Mouse (Mus musculus) lung, adult 2 months (tissue): ENCODE results near the gene Ncl. TPM values are rescaled to one million over a fixed set of nuclear protein-coding genes. Genes with fewer than 3 reads are reported as not detected.

Source experiments
- DNase-seq: peaks from one replicate; pipeline ENCODE4 v3.0.0; 2022
- H3K4me1 ChIP-seq: fragments of 200-500 bp; 2 replicates; pipeline ENCODE4 v1.6.1; 2011; ENCODE audit warnings: low read length; ENCODE audit not compliant: control insufficient read depth, insufficient read depth
- H3K4me3 ChIP-seq: fragments of 200-500 bp; replicated peaks from 2 replicates; pipeline ENCODE3; 2011; ENCODE audit warnings: low read depth, mild to moderate bottlenecking, control low read depth, low read length; ENCODE audit errors: extremely low read depth
- CTCF ChIP-seq: fragments of 200-500 bp; IDR thresholded peaks from 2 replicates; pipeline ENCODE4 v1.5.1; 2011; ENCODE audit warnings: mild to moderate bottlenecking, low read length, control low read depth; ENCODE audit not compliant: insufficient read depth
- POLR2A ChIP-seq: fragments of 200-500 bp; IDR thresholded peaks from 2 replicates; pipeline ENCODE4 v1.6.1; 2011; ENCODE audit warnings: low read depth, mild to moderate bottlenecking, control low read depth, low read length, borderline replicate concordance; ENCODE audit errors: extremely low read depth
- WGBS: fragments of 180-500 bp; shearing (Covaris S2); methylation state at CpG from one replicate; pipeline ENCODE4 v1.1.7; 2018; 5-methylcytosine and 5-hydroxymethylcytosine counted together
- polyA plus RNA-seq: library from polyadenylated mRNA; depleted of rRNA; stranded (reverse); fragments of >200 nt; gene quantifications from 2 replicates; pipeline ENCODE4 v1.2.3, GENCODE M21; 2012

Gene Ncl
- polyA plus RNA-seq, 1 experiment: 8.1 TPM

DNA sequence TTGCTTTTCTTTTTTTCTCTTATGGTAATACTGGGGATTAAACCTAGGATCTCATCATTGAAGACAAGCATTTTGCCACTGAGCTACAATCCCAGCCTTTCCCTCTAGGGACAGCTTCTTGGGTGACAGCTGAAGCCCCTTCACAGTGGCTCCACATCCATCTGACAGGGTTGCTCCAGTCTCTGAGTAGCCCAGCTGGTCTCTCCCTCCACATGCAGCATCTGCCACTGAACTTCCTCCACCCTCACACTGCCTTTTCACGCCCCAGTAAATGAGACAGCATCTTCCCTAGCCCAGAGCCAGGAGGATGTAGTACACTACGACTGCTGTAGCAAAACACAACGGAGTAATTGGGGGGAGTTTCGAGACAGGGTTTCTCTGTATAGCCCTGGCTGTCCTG lies 8.9 kb upstream of the Ncl start:
- Histone ChIP-seq H3K4me1 (no peaks in the 10 kb centered on the region), H3K4me3 (no peak overlapping the region)
- TF ChIP-seq POLR2A (no peak), CTCF (no peak)
- DNase-seq: no peak
- 72% methylated on average over 4 of the region's 4 CpGs for WGBS

DNA sequence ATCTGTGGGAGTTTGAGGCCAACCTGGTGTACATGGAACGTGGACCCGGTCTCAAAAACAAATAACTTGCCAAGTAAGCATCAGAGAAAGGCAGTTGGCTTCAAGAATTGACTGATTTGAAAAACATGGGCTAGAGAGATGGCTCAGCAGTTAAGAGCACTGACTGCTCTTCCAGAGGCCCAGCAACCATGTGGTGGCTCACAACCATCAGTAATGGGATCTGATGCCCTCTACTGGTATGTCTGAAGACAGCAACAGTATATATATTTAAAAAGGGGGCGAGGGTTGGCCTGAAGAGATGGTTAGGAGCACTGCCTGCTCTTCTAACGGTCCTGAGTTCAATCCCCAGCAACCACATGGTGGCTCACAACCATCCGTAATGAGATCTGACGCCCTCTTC lies 4.5 kb upstream of the Ncl start:
- 23% methylated on average over 6 of the region's 6 CpGs for WGBS
- peaks cover 3% of the 10 kb centered on the region; the same call in 1 of the 2 replicates for H3K4me1 ChIP-seq
- TF ChIP-seq POLR2A (no peak), CTCF (0 out of 2 replicates have a peak, but pooled peaks have one; percentile 16)
- no peak for DNase-seq
- no peak overlapping the region for H3K4me3 ChIP-seq

DNA sequence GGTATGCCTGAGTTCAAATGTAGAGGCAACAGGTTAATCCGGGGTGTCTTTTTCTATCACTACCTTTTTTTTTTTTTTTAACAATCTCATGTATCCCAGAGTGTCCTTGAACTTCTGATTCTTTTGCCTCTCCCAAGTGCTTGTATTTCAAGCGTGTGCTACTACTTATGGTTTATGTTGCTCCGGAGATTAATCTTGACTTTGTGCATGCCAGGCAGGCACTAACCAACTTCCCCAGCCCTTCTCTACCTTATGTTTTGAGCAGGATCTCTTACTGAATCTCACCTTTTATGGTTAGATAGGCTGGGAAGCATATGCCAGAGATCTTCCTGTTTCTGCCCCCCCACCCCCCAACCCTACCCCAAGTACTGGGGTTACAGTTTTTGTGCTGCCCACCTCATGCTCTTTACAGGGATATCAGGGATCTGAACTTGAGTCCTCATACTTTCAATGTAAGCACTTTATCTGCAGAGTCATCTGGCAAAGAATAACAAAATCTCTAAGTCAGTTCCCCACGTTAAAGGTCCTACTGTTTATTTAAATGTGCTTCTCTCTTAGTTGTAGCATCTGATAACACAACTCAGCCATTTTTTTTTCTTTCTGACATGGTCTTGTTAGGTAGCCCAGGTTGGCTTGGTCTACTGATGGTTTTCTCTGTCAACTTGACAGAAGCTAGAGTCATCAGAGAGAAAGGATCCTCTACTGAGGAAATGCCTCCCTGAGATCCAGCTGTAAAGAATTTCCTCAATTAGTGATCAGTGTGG lies 2.8 kb upstream of the Ncl start:
- WGBS: 70% methylated on average over 4 of the region's 4 CpGs

DNA sequence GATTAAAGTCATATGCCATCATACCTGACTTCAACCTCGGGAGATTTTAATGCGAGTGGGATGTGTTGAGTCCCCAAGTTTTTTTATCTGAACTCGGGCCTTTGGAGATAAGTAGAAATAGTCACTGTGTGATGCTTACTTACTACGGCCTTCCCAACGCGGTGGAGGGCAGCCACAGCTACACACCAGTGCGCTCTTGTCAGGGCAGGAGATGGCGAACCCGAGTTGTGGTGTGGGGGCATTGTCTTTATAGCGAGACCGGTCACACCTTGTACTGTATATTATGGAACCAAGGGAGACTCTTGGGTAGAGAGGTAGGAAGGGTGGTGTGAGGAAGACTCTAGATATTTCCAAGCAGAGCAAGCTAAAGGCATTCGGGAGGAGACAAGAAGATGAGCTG lies 1.2 kb upstream of the Ncl start:
- 15% methylated on average over 12 of the region's 12 CpGs for WGBS
- no peak for DNase-seq
- peaks cover 7% of the 10 kb centered on the region for H3K4me1 ChIP-seq
- H3K4me3 ChIP-seq: peak overlapping the region; percentile 15
- no peak for TF ChIP-seq CTCF
- TF ChIP-seq POLR2A: no peak

More for the DNA sequence above, 2.8 kb upstream of the Ncl start:
- Histone ChIP-seq H3K4me1 (peaks cover 7% of the 10 kb centered on the region), H3K4me3 (no peak overlapping the region)
- TF ChIP-seq POLR2A (no peak), CTCF (no peak)
- DNase-seq: no peak

DNA sequence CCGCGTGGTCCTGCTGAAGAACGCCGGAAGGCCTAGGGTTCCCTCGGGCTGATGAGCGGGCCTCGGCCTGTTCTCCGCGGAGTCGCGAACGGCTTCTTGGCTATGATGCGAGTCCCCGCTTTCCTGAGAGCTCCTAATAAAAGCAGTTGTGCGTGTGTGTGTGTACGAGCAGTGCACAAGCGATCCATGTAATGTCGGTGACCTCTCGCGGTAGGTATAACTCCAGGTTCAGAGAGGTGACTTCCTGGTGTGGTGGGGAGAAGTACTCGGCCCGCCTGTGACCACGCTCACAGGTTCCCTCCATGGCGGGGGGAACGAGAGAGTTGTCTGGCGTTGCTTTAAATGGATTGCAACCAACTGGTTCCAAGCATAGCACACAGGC lies 589 bp upstream of the Ncl start:
- WGBS: under 1% methylated on average over 26 of the region's 26 CpGs
- no peak for TF ChIP-seq POLR2A
- TF ChIP-seq CTCF: no peak
- Histone ChIP-seq H3K4me3 (peak overlapping the region; percentile 65), H3K4me1 (peaks cover 7% of the 10 kb centered on the region)
- DNase-seq: no peak

DNA sequence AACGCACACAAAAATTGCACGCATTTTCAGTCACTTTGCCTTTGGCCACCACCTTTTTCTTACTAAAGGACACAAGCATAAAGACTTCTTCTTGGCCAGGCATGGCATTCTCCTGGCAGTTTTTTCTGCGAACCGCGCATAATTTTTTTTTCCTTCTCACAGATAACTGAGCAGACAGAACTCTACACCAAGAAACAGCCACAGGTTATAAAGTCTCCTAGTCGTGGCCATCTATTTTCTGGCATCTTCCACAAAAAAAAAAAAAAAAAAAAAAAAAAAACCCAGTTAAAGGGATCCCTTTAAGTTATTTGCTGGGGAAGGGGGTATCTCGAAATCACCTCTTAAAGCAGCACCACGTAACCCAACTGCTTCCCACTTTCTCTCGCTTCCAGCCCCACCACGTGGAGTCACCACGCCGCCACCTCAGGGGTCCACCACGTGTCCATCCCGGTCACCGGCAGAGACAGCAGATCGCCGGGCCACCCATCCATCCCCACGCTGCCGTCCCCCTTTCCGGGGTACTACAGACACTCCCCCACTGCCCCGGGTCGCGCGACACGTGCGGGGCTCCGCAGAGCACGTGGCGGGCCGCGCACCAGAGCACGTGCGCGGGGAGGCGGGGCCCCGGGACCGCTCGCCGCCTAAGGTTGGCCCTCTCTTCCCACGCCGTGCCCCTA lies 833 bp downstream of the Ncl start:
- TF ChIP-seq CTCF (no peak), POLR2A (no peak)
- Histone ChIP-seq H3K4me1 (peaks cover 7% of the 10 kb centered on the region), H3K4me3 (peak overlapping the region; percentile 99)
- DNase-seq: no peak
- WGBS: under 1% methylated on average over 41 of the region's 41 CpGs

DNA sequence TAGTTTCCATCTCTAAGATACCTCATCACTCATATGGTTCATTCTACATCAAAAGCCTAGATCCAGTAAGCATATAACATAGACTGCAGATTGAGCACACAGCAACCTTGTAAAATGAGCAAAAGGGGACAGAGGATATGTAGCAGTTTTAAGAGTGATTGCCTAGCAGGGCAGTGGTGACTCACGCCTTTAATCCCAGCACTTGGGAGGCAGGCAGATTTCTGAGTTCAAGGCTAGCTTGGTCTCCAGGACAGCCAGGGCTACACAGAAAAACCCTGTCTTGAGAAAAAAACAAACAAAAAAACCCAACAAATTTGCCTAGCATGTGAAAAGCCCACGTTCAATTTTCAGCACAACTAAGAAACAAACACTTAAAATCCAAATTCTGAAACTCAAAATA lies 5.0 kb downstream of the Ncl start:
- Histone ChIP-seq H3K4me1 (peaks cover 4% of the 10 kb centered on the region; the same call in 1 of the 2 replicates), H3K4me3 (no peak overlapping the region)
- DNase-seq: no peak
- 80% methylated on average over 2 of the region's 2 CpGs for WGBS
- no peak for TF ChIP-seq CTCF
- TF ChIP-seq POLR2A: no peak

DNA sequence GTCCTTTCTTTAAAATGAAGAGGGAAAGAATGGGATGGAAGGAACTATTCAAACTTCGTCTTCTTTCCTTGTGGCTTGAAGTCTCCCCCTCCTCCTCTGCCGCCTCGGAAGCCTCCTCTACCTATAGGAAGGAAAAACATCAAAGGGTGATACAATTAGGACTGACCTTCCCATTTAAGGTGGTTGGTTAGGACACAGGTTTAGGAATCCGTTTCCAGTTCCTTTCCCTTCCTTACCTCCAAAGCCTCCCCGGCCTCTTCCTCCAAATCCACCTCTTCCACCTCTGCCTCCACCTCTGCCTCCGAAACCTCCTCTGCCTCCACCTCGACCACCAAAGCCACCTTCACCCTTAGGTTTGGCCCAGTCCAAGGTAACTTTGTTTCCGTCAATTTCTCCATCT lies 8.6 kb downstream of the Ncl start:
- H3K4me3 ChIP-seq: no peak overlapping the region
- no peaks in the 10 kb centered on the region for H3K4me1 ChIP-seq
- TF ChIP-seq CTCF (no peak), POLR2A (no peak)
- WGBS: 83% methylated on average over 8 of the region's 8 CpGs
- no peak for DNase-seq

DNA sequence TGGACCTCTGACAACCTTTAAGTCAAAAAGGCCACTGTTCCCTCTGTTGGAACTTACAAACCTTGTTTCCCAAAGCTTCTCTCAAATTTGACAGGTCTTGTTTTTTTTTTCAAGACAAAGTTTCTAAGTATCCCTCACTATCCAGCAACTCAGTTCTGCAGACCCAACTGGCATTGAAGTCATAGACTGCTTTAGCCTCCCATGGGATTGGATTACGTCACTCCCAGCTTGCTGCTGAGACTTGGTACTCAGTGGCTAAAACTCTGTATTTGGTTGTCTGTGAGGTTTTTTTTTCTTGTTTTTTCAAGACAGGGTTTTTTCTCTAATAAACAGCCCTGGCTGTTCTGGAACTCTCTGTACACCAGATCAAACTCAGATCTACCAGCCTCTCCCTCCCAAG lies 9.5 kb downstream of the Ncl start:
- TF ChIP-seq POLR2A (no peak), CTCF (no peak)
- Histone ChIP-seq H3K4me1 (no peaks in the 10 kb centered on the region), H3K4me3 (no peak overlapping the region)
- no peak for DNase-seq
- WGBS: 83% methylated on average over 1 of the region's 1 CpGs

DNA sequence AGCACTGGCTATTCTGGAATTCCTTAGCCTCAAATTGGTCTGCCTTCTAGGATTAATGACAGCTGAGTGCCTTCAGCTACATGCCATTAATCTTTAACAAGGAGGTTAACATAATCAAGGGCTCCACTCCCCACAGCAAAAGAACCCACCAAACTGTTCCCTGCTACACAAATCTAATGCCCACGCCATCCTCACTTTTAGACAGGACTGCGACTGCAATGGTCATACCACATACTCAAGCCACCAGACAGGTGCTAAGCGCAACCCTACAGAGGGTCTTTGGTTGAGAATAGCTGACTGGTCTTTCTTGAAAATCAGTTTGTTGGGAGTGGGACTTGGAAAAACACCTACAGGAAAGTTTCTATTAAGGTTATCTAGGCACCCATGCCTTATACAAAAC lies 10.0 kb downstream of the Ncl start:
- 93% methylated on average over 3 of the region's 3 CpGs for WGBS
- TF ChIP-seq POLR2A (no peak), CTCF (no peak)

More for the DNA sequence above, 10.0 kb downstream of the Ncl start:
- Histone ChIP-seq H3K4me3 (no peak overlapping the region), H3K4me1 (no peaks in the 10 kb centered on the region)
- no peak for DNase-seq
